Mouse (Mus musculus) mammary gland, adult 2 months (tissue): ENCODE data around the gene AV320801. TPM values are rescaled to one million over a fixed set of nuclear protein-coding genes. Genes with fewer than 3 reads are reported as not detected.

Source experiments
- polyA plus RNA-seq: library from polyadenylated mRNA; depleted of rRNA; stranded (reverse); fragments of >200 nt; gene quantifications from 2 replicates; pipeline ENCODE4 v1.2.3, GENCODE M21; 2012; ENCODE audit warnings: low replicate concordance; rRNA removed

Gene AV320801
- not detected in 2 replicates for polyA plus RNA-seq

GRCm38 (mm10) chrX:135494288-135494687 lies at the start of gene AV320801:
Gene AV320801, plus strand, starts transcription at chrX:135494588.

Other genes with a start within 250 kb of the AV320801 start
- gene Pramel3, start 192.3 kb upstream of the AV320801 start, polyA plus RNA-seq: not detected in 2 replicates
- gene Gm5128, start 121.3 kb upstream of the AV320801 start, polyA plus RNA-seq: not detected in 2 replicates
- not detected in 2 replicates for gene Gm7903, start 60.8 kb upstream of the AV320801 start, polyA plus RNA-seq
- 0.75 and 1.7 TPM in 2 replicates for gene Nxf7, start 104.2 kb downstream of the AV320801 start, polyA plus RNA-seq
- gene Prame, start 133.1 kb downstream of the AV320801 start, polyA plus RNA-seq: not detected in 2 replicates
- not detected in 2 replicates for gene Tcp11x2, start 199.2 kb downstream of the AV320801 start, polyA plus RNA-seq
- gene Tmsb15a, start 230.7 kb downstream of the AV320801 start, polyA plus RNA-seq: not detected in 2 replicates
- gene Armcx5, start 248.1 kb downstream of the AV320801 start, polyA plus RNA-seq: 0.90 and 1.1 TPM in 2 replicates
- 12.1 and 14.5 TPM in 2 replicates for gene Gprasp1, start 248.1 kb downstream of the AV320801 start, polyA plus RNA-seq